Mouse (Mus musculus) gastrocnemius, adult 2 months (tissue): ENCODE data around the gene B4galt5. TPM values are rescaled to one million over a fixed set of nuclear protein-coding genes. Genes with fewer than 3 reads are reported as not detected.
A peak's percentile ranks its signal among the peaks of the same experiment; 100 is the strongest.

Experiments
- DNase-seq: peaks from one replicate; pipeline ENCODE4 v3.0.0; 2022
- H3K27ac ChIP-seq: fragments of 200-600 bp; 2 replicates; pipeline ENCODE4 v1.8.1; 2022; ENCODE audit warnings: mild to moderate bottlenecking
- H3K4me3 ChIP-seq: fragments of 200-600 bp; 2 replicates; pipeline ENCODE4 v1.8.1; 2022; ENCODE audit warnings: mild to moderate bottlenecking, moderate library complexity
- CTCF ChIP-seq: fragments of 200-600 bp; IDR thresholded peaks from 2 replicates; pipeline ENCODE4 v1.8.1; 2022; ENCODE audit warnings: antibody characterized with exemption, mild to moderate bottlenecking, moderate library complexity
- intact Hi-C: fragments of 180-260 bp; cut with DNase I; formaldehyde crosslinking; loops from one replicate; pipeline ENCODE4 v1.15.1; 2025
- total RNA-seq, 2 experiments: library from RNA; stranded (reverse); gene quantifications; 2 replicates each; pipeline ENCODE4 v1.2.3; 2021

Gene B4galt5
- total RNA-seq, 2 experiments from 2014 or later = 7.8 to 10.6 TPM

DNA sequence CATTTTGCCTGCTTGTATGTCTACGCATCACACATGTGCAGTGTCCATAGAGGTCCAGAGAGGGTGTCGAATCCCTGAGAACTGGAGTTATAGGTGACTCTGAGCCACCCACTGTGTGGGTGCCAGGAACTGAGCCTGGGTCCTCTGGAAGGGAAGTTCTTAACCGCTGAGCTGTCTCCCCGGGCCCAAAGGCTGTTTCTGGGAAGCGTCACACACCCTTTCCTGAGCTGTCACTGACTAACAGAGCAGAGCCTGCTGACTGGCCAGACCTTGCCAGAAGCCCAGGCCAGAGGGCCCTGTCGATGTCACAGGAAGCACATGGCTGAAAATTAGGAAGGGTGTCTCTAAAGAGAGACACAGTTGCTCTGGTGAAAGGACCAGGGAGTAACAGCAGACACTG, 3.5 kb upstream of the B4galt5 start:
- no peak for TF ChIP-seq CTCF
- H3K4me3 ChIP-seq = no peak overlapping the region
- DNase-seq = no peak
- H3K27ac ChIP-seq = no peak overlapping the region
- intact Hi-C loops = no loop called here

GRCm38 (mm10) chr2:167351371-167351951, 2.5 kb upstream of the B4galt5 start:
- no peak overlapping the region for H3K4me3 ChIP-seq
- H3K27ac ChIP-seq = peak overlapping the region; percentile 17; the same call in 1 of the 2 replicates
- DNase-seq = no peak
- intact Hi-C loops = no loop called here
- no peak for TF ChIP-seq CTCF

DNA sequence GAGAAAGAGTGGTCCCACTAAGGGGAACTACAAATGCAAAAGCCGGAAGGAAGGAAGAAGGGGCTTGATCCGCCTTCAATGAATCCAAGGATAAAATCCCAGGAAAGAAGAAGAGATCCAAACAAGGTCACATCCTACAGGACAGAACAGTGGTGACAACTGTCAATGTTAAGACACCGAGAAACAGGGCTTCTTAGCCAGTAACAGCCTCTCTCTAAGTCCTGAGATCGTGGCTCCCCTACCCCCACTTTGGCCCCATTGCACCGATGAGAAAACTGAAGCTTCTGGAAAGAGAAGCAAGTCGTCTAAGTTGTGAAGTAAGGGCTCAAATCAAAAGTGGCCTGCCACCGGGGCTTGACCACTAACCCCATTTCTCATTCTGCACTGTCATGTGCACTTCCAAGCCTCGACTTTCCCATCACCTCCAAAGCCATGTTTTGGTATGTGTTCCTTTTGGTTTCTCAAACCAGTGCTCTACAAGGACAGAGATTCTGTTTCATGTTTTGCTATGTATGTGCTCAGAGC, 1.2 kb upstream of the B4galt5 start:
- DNase-seq = no peak
- intact Hi-C loops = no loop called here
- no peak for TF ChIP-seq CTCF
- Histone ChIP-seq H3K27ac (no peak overlapping the region), H3K4me3 (peak overlapping the region; percentile 93; the same call in 1 of the 2 replicates)

DNA sequence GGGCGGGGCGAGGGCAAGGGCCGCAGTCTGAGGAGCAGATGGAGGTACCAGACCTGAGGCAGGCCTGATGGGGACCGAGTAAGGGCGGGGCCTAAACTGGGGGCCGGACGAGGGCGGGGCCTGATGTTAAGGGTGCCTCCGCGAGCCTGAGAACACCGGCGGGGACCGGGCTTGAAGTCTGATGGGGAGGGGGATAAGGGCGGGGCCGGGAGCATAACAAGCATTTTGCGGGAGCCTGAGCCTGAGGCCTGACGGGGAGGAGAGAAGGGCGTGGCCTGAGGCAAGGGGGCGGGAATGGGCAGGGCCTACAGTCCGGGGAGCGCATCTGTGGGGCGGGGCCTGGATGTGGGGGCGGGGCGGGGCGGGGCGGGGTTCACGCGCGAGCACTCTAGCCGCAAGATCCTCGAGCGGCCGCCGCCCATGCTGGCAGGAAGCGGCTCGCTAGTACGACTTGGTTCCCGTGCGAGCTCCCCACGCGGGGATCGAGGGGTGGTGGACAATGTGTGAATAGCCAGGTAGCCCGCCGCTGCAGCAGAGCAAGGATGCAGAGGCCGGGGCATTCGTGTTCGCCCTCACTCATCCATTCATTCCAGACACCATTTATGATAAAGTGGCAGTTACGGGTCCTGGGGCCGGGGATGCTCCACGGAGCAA, 427 bp upstream of the B4galt5 start:
- TF ChIP-seq CTCF = no peak; the same call in 1 of the 2 replicates
- peak overlapping the region; percentile 93 for H3K27ac ChIP-seq
- intact Hi-C loops = loop anchor here (5.0 kb wide), 2 partner anchors 37 to 68 kb away; no protein-coding TSS in a partner anchor

DNA sequence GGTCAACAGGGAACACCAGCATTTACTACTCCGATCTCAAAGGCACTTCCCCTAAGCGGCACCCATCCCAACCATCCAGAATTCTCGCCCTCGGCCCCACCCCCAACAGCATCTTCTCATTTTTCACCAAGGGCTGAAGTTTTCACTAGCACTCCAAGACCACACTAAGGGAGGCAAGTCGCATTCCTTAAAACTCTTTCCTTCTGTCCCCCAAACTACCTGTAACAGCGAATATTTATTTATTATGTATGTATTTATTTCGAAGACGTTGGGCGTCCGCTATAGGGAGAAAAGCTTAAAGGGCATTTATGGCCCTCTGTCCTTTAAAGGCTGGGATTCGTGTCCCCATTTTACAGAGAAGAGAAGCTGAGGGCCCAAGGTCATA, 1.0 kb downstream of the B4galt5 start:
- DNase-seq = peak; percentile 67
- intact Hi-C loops = loop anchor here (5.0 kb wide), 2 partner anchors 36 to 69 kb away; no protein-coding TSS in a partner anchor

More for the DNA sequence above, 427 bp upstream of the B4galt5 start:
- DNase-seq = peak; percentile 96
- peak overlapping the region; percentile 93 for H3K4me3 ChIP-seq

GRCm38 (mm10) chr2:167347361-167347760, 1.6 kb downstream of the B4galt5 start:
- TF ChIP-seq CTCF = no peak
- intact Hi-C loops = loop anchor here (5.0 kb wide), 2 partner anchors 35 to 70 kb away; no protein-coding TSS in a partner anchor
- peak overlapping the region; percentile 93; the same call in 1 of the 2 replicates for H3K4me3 ChIP-seq
- H3K27ac ChIP-seq = peak overlapping the region; percentile 93
- DNase-seq = no peak

More for the DNA sequence above, 1.0 kb downstream of the B4galt5 start:
- Histone ChIP-seq H3K27ac (peak overlapping the region; percentile 93), H3K4me3 (peak overlapping the region; percentile 93)
- no peak for TF ChIP-seq CTCF

- no peak overlapping the region for H3K27ac ChIP-seq
- no peak for DNase-seq
- intact Hi-C loops = loop anchor here (5.0 kb wide), 2 partner anchors 33 to 72 kb away; no protein-coding TSS in a partner anchor
- H3K4me3 ChIP-seq = no peak overlapping the region
- TF ChIP-seq CTCF = no peak
These were observed 3.3 kb downstream of the B4galt5 start for GRCm38 (mm10) chr2:167345508-167346164.

DNA sequence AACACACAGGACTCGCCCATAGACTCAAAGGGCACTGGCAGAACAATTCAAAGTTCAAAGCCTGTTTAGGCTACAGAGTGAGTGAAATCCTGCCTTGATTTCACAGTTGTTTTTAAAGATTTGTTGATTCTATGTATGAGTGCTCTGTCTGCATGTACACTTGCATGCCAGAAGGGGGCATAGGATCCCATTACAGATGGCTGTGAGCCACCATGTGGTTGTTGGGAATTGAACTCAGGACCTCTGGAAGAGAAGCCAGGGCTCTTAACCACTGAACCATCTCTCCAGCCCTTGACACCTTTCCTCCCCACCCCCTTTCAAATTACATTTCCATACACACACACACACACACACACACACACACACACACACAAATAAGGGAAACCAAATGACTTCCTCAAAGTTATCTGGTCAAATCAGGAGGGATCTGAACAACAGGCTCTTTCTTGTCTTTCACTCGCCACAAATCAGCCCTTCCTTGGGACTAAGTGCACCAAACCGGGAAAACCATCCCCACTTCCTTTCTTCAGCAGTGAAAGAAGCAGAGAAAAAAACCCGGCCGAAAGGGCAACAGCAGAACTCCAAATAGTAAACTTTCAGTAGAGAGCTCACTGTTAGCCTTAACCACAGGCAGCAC, 4.0 kb downstream of the B4galt5 start:
- TF ChIP-seq CTCF = peak; percentile 49
- DNase-seq = no peak
- intact Hi-C loops = loop anchor here (5.0 kb wide), 2 partner anchors 33 to 72 kb away; no protein-coding TSS in a partner anchor
- Histone ChIP-seq H3K27ac (no peak overlapping the region), H3K4me3 (no peak overlapping the region)

DNA sequence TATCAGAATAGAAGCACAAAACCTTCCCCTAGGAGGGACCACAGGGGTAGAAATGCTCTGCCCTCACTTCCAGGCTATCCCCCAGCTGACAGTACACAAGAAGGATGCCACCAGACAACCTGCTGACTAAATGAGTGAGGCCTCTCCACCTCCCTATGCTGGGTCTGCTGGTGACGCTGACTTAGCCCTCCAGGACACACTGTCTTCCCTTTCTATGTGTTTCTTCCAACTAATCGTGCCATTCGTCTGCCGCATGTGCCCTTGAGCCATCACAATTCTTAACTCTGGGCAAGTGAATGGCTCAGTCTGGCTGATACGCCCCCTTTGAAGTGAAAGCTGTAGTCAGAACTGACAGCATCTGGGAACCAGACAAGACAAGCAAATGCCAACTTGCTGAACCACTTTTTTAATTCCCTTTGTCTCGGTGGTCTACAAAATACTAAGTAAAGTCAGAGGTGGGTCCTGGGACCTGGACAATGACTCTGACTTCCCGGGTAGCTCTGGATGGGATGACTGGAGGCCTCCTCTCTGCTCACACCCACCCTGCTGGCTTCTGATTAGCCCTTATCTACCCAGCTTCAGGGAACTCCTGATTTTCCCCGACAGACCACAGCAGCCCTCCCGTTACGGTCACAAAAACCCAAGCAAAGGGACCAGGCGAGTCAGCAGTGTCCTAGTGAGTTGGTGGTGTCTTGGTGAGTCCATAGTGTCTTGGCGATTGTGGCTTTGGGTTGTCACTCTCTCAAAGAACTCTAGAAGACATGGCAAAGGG, 5.4 kb downstream of the B4galt5 start:
- no peak for DNase-seq
- intact Hi-C loops = no loop called here
- TF ChIP-seq CTCF = no peak
- no peak overlapping the region for H3K4me3 ChIP-seq
- no peak overlapping the region for H3K27ac ChIP-seq

DNA sequence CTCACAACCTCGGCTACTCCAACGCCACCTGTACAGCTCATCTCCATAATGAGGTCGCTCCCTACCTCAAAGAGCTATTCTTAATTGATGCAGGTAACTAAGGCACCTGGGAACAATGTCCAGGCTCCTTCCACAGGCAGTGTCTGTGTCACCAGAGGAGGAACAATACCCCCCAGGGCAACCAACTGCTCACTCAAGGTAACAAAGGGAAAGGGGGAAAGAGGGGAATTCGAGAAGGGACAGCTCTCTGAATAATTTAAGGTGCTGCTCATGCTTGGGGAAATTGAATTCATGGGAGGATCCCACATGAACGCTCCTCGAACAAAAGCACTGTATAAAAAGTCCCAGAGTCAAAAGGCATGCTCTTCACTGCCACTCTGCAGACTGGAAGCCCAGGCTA, 6.1 kb downstream of the B4galt5 start:
- intact Hi-C loops = no loop called here
- no peak for TF ChIP-seq CTCF
- no peak overlapping the region for H3K27ac ChIP-seq

GRCm38 (mm10) chr2:167337580-167337979, 11.4 kb downstream of the B4galt5 start:
- H3K27ac ChIP-seq = peak overlapping the region; percentile 56; the same call in 1 of the 2 replicates
- no peak for TF ChIP-seq CTCF
- no peak for DNase-seq
- H3K4me3 ChIP-seq = no peak overlapping the region
- intact Hi-C loops = no loop called here

More for the DNA sequence above, 6.1 kb downstream of the B4galt5 start:
- no peak for DNase-seq
- no peak overlapping the region for H3K4me3 ChIP-seq

DNA sequence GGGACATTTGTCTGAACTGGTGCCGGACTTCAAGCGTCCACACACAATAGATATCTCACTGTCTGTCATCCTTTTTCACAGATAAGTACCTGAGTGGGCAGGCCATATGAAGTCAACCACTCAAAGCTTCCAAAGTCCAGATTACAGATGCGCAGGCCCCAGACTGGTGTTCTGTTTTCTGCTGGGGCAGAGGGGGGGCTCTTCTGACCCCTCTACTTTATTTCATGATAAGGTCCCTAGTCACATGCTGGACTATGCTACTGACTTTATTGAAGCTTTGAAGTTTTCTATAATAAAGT, 11.8 kb downstream of the B4galt5 start:
- DNase-seq = no peak
- Histone ChIP-seq H3K4me3 (no peak overlapping the region), H3K27ac (peak overlapping the region; percentile 56)
- no peak for TF ChIP-seq CTCF
- intact Hi-C loops = no loop called here
